Mouse (Mus musculus): Measurements from ENCODE around the gene Socs1. TPM values are rescaled to one million over a fixed set of nuclear protein-coding genes. Genes with fewer than 3 reads are reported as not detected.

Gene Socs1
- polyA plus RNA-seq, 1 experiment from 2014 or later: 3.8 TPM

- H3K4me1 ChIP-seq (replicated peaks; ENCODE audit: control insufficient read depth, insufficient read depth, low read length): no peaks in the 10 kb centered on the region
- no peaks in the 10 kb centered on the region for H3K36me3 ChIP-seq (ENCODE audit: control insufficient read depth, insufficient read depth)
- H3K27me3 ChIP-seq (replicated peaks; ENCODE audit: control insufficient read depth, insufficient read depth, low read length): no peaks in the 10 kb centered on the region
- no peak overlapping the region for H3K4me3 ChIP-seq (ENCODE audit: low read depth, low read length)
- WGBS: 40% methylated on average over 4 of the region's 4 CpGs
- 0 out of 2 replicates have a peak, but pooled peaks have one; percentile 13 for TF ChIP-seq CTCF (IDR thresholded peaks at IDR 0.05; ENCODE audit: low read depth)
- no peaks in the 10 kb centered on the region for H3K9me3 ChIP-seq (ENCODE audit: control insufficient read depth)
- 0 out of 2 replicates have a peak, but pooled peaks have one; percentile 22 for ATAC-seq
- no peak overlapping the region for H3K4me2 ChIP-seq (replicated peaks; ENCODE audit: low read depth)
- no peak overlapping the region for H3K27ac ChIP-seq (ENCODE audit: low read depth, low read length)
- no peak overlapping the region for H3K9ac ChIP-seq (ENCODE audit: low read depth, low read length)
Measured at GRCm38 (mm10) chr16:10770531-10771325, 14.6 kb downstream of the Socs1 start.

DNA sequence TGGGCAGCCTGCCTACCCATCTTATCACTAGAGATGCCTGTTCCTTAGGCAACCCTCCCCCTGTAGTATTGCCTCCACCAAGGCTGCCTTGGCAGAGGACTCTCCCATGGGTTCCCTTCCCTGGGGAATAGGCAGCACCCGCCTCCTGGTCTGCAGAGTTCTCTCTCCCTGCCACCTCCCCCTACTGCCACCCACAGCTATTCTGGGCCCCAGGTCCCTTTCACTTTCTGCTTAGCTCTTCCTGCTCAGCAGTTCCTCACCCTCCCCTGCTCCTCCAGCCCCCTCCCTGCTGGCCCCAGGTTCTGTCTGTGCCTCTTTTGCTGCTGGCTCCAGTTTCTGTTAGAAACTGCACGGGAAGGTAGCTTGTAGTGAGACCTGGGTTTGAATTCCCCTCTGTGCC, 15.7 kb downstream of the Socs1 start:
- Histone ChIP-seq H3K9ac (ENCODE audit: low read depth, low read length) (no peak overlapping the region), H3K9me3 (ENCODE audit: control insufficient read depth) (no peaks in the 10 kb centered on the region), H3K4me3 (ENCODE audit: low read depth, low read length) (no peak overlapping the region), H3K27me3 (replicated peaks; ENCODE audit: control insufficient read depth, insufficient read depth, low read length) (0 out of 2 replicates have a peak, but pooled peaks cover 3% of the 10 kb centered on the region), H3K4me2 (replicated peaks; ENCODE audit: low read depth) (no peak overlapping the region), H3K4me1 (replicated peaks; ENCODE audit: control insufficient read depth, insufficient read depth, low read length) (no peaks in the 10 kb centered on the region), H3K27ac (ENCODE audit: low read depth, low read length) (no peak overlapping the region), H3K36me3 (ENCODE audit: control insufficient read depth, insufficient read depth) (no peaks in the 10 kb centered on the region)
- no peak for TF ChIP-seq CTCF (IDR thresholded peaks at IDR 0.05; ENCODE audit: low read depth)
- peak; percentile 26; the same call in 1 of the 2 replicates for ATAC-seq
- WGBS: 56% methylated on average over 2 of the region's 2 CpGs

DNA sequence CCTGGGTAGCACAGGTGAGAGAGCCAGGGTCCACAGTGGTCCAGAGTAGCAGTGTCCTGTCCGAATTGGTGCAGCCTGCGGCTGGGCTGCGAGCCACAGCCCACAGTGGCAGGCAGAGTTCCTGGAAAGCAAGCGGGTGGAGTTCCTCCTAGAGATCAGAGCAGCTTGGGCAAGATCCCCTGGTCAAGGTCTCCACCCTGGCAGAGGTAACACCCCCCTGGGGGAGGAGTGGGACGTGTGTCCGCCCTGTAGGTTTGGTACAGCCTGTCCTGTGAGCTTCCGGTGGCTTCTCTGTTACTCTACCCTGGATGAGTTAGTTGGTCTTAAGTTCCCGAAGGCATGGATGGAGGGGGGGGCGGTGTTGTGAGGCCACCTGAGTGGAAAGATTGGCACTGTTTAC, 16.5 kb downstream of the Socs1 start:
- Histone ChIP-seq H3K9me3 (ENCODE audit: control insufficient read depth) (no peaks in the 10 kb centered on the region), H3K27ac (ENCODE audit: low read depth, low read length) (no peak overlapping the region), H3K4me1 (replicated peaks; ENCODE audit: control insufficient read depth, insufficient read depth, low read length) (no peaks in the 10 kb centered on the region), H3K27me3 (replicated peaks; ENCODE audit: control insufficient read depth, insufficient read depth, low read length) (0 out of 2 replicates have a peak, but pooled peaks cover 3% of the 10 kb centered on the region), H3K36me3 (ENCODE audit: control insufficient read depth, insufficient read depth) (no peaks in the 10 kb centered on the region), H3K4me2 (replicated peaks; ENCODE audit: low read depth) (no peak overlapping the region), H3K9ac (ENCODE audit: low read depth, low read length) (no peak overlapping the region), H3K4me3 (ENCODE audit: low read depth, low read length) (no peak overlapping the region)
- ATAC-seq: no peak
- no peak for TF ChIP-seq CTCF (IDR thresholded peaks at IDR 0.05; ENCODE audit: low read depth)
- whole genome bisulfite sequencing: 43% methylated on average over 9 of the region's 9 CpGs

- Histone ChIP-seq H3K4me2 (replicated peaks; ENCODE audit: low read depth) (no peak overlapping the region), H3K4me3 (ENCODE audit: low read depth, low read length) (no peak overlapping the region), H3K27ac (ENCODE audit: low read depth, low read length) (no peak overlapping the region), H3K9ac (ENCODE audit: low read depth, low read length) (no peak overlapping the region), H3K4me1 (replicated peaks; ENCODE audit: control insufficient read depth, insufficient read depth, low read length) (no peaks in the 10 kb centered on the region), H3K36me3 (ENCODE audit: control insufficient read depth, insufficient read depth) (no peaks in the 10 kb centered on the region), H3K27me3 (replicated peaks; ENCODE audit: control insufficient read depth, insufficient read depth, low read length) (0 out of 2 replicates have a peak, but pooled peaks cover 3% of the 10 kb centered on the region), H3K9me3 (ENCODE audit: control insufficient read depth) (no peaks in the 10 kb centered on the region)
- WGBS: 42% methylated on average over 4 of the region's 4 CpGs
- ATAC-seq: no peak
- TF ChIP-seq CTCF (IDR thresholded peaks at IDR 0.05; ENCODE audit: low read depth): peak; percentile 89
Measured at GRCm38 (mm10) chr16:10767158-10767557, 18.2 kb downstream of the Socs1 start.

DNA sequence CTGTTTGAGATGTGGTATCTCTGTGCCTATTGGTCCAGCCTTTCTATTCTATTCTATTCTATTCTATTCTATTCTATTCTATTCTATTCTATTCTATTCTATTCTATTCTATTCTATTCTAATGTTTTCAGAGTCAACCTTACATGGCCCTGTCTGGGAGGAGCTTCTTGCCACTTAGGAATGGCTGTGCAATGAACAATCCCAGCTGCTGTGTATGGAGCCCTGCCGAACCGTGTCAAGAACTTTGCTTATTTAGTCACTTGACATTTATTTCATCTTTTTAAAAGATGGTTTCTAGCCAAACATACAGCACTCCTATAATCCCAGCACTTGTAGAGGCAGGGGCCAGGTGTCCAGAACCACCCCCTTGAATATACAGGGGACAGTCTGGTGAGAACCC, 21.0 kb downstream of the Socs1 start:
- Histone ChIP-seq H3K4me1 (replicated peaks; ENCODE audit: control insufficient read depth, insufficient read depth, low read length) (no peaks in the 10 kb centered on the region), H3K4me3 (ENCODE audit: low read depth, low read length) (no peak overlapping the region), H3K27me3 (replicated peaks; ENCODE audit: control insufficient read depth, insufficient read depth, low read length) (peaks cover 3% of the 10 kb centered on the region; the same call in 1 of the 2 replicates), H3K9me3 (ENCODE audit: control insufficient read depth) (no peaks in the 10 kb centered on the region), H3K36me3 (ENCODE audit: control insufficient read depth, insufficient read depth) (no peaks in the 10 kb centered on the region), H3K4me2 (replicated peaks; ENCODE audit: low read depth) (no peak overlapping the region), H3K27ac (ENCODE audit: low read depth, low read length) (no peak overlapping the region), H3K9ac (ENCODE audit: low read depth, low read length) (no peak overlapping the region)
- ATAC-seq: no peak
- TF ChIP-seq CTCF (IDR thresholded peaks at IDR 0.05; ENCODE audit: low read depth): no peak
- 41% methylated on average over 2 of the region's 2 CpGs for WGBS

DNA sequence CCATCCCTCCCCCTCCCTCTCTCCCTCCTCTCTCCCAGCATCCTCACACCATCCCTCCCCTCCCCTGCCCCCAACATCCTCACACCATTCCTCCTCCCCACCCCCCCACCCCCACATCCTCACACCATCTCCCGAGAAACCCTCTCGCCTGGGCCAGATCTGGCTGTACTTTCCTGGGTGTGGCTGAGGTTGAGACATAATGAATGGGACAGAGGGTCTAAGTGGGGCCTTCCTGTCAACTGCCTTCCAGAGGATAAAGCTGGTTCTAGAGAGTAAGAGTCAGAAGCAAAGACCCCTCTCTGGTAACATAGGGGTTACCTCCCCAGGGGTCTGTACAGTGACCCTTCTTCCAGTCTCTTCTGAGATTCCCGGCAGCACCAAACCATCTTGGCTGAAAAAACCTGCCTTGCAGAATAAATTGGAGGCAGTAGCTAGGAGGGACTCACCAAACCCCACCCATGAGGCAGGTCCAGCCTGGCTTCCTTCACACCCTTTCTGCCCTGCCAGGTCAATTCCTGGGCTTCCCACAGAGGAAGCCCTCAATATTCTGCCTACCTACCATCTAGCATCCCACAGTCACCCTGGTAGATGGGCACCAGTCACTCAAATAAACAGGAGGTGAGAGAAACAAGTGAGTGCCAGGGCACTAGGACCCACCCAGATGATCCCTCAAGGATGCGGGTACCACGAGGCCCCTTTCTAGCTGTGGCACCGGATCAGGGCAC, 21.6 kb downstream of the Socs1 start:
- WGBS: 52% methylated on average over 6 of the region's 6 CpGs
- Histone ChIP-seq H3K9me3 (ENCODE audit: control insufficient read depth) (no peaks in the 10 kb centered on the region), H3K36me3 (ENCODE audit: control insufficient read depth, insufficient read depth) (no peaks in the 10 kb centered on the region), H3K27me3 (replicated peaks; ENCODE audit: control insufficient read depth, insufficient read depth, low read length) (peaks cover 3% of the 10 kb centered on the region; the same call in 1 of the 2 replicates), H3K27ac (ENCODE audit: low read depth, low read length) (no peak overlapping the region), H3K4me2 (replicated peaks; ENCODE audit: low read depth) (no peak overlapping the region), H3K4me1 (replicated peaks; ENCODE audit: control insufficient read depth, insufficient read depth, low read length) (no peaks in the 10 kb centered on the region), H3K9ac (ENCODE audit: low read depth, low read length) (no peak overlapping the region), H3K4me3 (ENCODE audit: low read depth, low read length) (no peak overlapping the region)
- no peak for ATAC-seq
- no peak for TF ChIP-seq CTCF (IDR thresholded peaks at IDR 0.05; ENCODE audit: low read depth)

Measured in intestine, postnatal 0 days (tissue).